Mouse (Mus musculus) megakaryocyte progenitor cell, adult 5-6 weeks (primary cell): ENCODE measurements around the gene Ttll12. TPM values are rescaled to one million over a fixed set of nuclear protein-coding genes. Genes with fewer than 3 reads are reported as not detected.

Experiments used
- ATAC-seq: replicated peaks from 2 replicates; pipeline ENCODE4 v1.8.0; 2016; ENCODE audit warnings: mild to moderate bottlenecking, moderate TSS enrichment, inconsistent platforms; ENCODE audit not compliant: poor library complexity
- total RNA-seq, 2 experiments: library from RNA; stranded (forward) in 1 of 2; stranded (reverse) in 1 of 2; fragments of 157-497, 149-512 nt in 1 of 2; fragments of 200-1000 nt in 1 of 2; gene quantifications; 2 replicates each; pipeline versions ENCODE4 v1.2.3 to v1.2.4; 2015 to 2017

Ttll12 gene
- total RNA-seq, 2 experiments from 2014 or later, result 11.6 to 20.8 TPM

- peak; percentile 57 for ATAC-seq
Observed at GRCm38 (mm10) chr15:83593702-83594512, 1.1 kb downstream of the Ttll12 start.

- no peak for ATAC-seq
Observed at GRCm38 (mm10) chr15:83593189-83593585, 1.8 kb downstream of the Ttll12 start.

GRCm38 (mm10) chr15:83592260-83593188 is 2.4 kb downstream of the Ttll12 start:
- ATAC-seq, result peak; percentile 40

- ATAC-seq, result no peak
Observed at GRCm38 (mm10) chr15:83591758-83592157, 3.2 kb downstream of the Ttll12 start.

GRCm38 (mm10) chr15:83590841-83591240 is 4.1 kb downstream of the Ttll12 start:
- no peak for ATAC-seq

GRCm38 (mm10) chr15:83584741-83585220 is 10.2 kb downstream of the Ttll12 start:
- ATAC-seq, result no peak

- ATAC-seq, result peak; percentile 85
Observed at GRCm38 (mm10) chr15:83583419-83584156, 11.4 kb downstream of the Ttll12 start.

GRCm38 (mm10) chr15:83582931-83583330 is 12.0 kb downstream of the Ttll12 start:
- ATAC-seq, result no peak

GRCm38 (mm10) chr15:83576651-83577050 is 18.3 kb downstream of the Ttll12 start:
- no peak for ATAC-seq

GRCm38 (mm10) chr15:83575543-83575942 is 19.4 kb downstream of the Ttll12 start:
- ATAC-seq, result no peak

- ATAC-seq, result no peak
Observed at GRCm38 (mm10) chr15:83574731-83575351, 20.1 kb downstream of the Ttll12 start.

GRCm38 (mm10) chr15:83573606-83574005 is 21.4 kb downstream of the Ttll12 start:
- ATAC-seq, result no peak

- ATAC-seq, result no peak
Observed at GRCm38 (mm10) chr15:83572132-83572531, 22.8 kb downstream of the Ttll12 start.

- ATAC-seq, result no peak
Observed at GRCm38 (mm10) chr15:83571636-83572035, 23.3 kb downstream of the Ttll12 start.

- ATAC-seq, result peak; percentile 35; the same call in 1 of the 2 replicates
Observed at GRCm38 (mm10) chr15:83570641-83571040, 24.3 kb downstream of the Ttll12 start.

GRCm38 (mm10) chr15:83569682-83570081 is 25.3 kb downstream of the Ttll12 start:
- peak; percentile 51 for ATAC-seq

GRCm38 (mm10) chr15:83568544-83568943 is 26.4 kb downstream of the Ttll12 start:
- no peak for ATAC-seq

- ATAC-seq, result 0 out of 2 replicates have a peak, but pooled peaks have one; percentile 7
Observed at GRCm38 (mm10) chr15:83567728-83568127, 27.2 kb downstream of the Ttll12 start.

- no peak for ATAC-seq
Observed at GRCm38 (mm10) chr15:83566006-83566405, 29.0 kb downstream of the Ttll12 start.

GRCm38 (mm10) chr15:83565434-83565833 is 29.5 kb downstream of the Ttll12 start:
- ATAC-seq, result no peak
